Mouse (Mus musculus) WW6 (cell line): ENCODE measurements around the gene Zfand3.

ENCODE experiments used
- DNase-seq: peaks from one replicate; pipeline ENCODE4 v3.0.0-alpha.2; 2013; ENCODE audit warnings: low read depth, low spot score

Gene Zfand3

DNA sequence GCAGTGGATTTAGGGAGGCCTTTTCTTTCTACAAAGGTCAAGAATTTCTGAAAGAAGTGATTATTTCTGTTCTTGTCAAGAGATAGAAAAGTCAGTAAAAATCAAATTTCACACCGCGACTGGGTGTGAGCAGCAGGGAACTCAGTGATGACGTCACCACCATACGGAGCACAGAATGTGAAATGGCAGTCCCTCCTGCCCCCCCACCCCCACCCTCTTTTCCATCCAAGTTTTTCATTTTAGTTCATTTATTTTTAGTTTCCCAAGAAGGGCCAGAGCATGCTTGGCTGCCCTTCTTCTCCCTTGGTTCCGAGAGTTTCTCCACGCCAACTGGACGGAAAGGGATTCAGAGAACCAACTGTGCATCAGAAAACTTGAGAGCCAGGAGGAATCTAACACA, 6.8 kb upstream of the Zfand3 start:
- no peak for DNase-seq

DNA sequence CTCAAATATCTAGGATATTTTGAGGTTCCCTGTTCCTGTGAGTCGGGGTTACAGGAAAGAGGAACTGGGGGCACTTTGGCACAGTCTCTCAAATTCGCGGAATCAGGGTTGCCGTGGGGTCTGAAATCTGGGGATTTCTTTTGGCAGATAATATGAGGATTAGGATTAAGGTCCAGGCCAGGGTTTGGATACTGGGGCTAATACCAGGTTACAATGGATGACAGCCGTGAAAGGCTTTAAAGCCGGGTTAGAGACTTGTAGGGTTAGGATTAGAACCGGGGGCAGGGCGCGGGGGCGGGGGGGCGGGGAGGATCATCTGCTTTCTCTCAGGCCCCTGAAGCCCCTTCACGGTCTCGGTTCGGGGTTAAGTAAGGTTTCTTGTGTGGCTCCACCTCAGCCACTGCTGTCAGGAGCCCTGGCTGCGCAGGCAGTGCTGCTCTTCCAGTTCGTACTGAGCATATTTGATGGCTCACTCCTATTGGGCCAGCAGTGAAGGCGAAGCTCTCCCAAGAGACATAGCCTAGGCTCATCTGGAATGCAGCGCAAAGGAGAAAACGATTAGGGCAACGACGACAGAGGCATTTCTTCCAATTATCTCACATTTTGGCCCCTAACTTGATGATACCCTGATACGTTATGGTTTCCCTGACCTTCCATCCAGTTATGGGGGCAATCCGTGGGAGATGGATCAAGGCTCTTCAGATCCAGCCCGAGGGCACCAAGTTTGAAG, 5.8 kb upstream of the Zfand3 start:
- DNase-seq = no peak

DNA sequence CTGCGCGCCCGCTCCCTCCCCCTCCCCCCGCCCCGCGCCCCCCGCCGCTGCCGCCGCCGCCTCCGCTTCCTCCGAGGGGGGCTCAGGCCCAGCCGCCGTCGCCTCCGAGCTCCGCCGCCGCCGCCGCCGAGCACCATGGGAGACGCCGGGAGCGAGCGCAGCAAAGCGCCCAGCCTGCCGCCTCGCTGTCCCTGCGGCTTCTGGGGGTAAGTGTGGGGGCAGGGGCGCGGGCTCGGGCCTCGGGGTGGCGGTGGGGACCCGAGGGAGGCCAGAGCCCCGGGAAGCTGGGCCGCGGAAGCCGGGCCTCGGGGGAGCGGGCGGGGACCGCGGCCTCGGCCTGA, 540 bp downstream of the Zfand3 start:
- no peak for DNase-seq

DNA sequence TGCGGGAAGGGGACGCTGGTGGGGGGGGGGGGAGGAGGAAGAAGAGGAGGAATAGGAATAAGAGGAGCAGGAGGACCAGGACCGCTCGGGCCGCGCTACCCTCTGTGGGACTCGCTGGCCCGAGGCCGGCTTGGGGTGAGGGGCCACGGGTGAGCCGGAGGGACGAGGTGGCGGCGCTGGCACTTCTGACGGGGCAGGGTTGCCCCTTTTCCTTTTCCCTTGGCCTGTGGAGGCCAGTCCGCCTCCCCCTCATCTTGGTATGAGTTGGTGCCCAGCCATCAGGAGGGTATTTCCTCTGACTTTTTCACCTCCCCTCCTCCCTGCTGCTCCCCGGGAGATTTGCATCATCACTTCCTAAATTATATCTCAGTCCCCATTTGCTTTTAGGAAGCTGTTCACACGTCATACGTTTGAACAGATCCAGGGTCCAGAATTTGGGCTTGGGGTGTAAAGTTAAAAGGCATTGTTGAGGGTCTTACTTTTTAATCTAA, 963 bp downstream of the Zfand3 start:
- no peak for DNase-seq

DNA sequence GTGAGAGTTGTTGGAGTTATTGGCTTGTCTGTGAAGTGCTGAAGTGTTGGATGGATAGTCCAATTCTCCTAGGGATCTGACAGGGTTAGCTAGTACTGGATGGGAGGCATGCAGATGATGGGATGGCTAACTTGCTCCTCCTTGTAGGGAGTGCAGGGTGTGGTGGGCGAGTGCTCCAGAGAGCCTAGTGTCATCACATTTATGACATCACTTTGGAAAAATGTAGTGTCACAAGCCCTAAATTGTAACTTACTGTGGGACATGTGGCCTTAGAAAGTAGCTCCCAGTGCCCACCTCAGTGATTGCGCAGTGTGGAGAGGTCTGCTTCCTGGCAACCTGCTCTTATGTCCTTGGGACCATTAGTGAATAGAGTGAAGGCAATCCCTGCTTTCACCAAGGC, 2.3 kb downstream of the Zfand3 start:
- no peak for DNase-seq

DNA sequence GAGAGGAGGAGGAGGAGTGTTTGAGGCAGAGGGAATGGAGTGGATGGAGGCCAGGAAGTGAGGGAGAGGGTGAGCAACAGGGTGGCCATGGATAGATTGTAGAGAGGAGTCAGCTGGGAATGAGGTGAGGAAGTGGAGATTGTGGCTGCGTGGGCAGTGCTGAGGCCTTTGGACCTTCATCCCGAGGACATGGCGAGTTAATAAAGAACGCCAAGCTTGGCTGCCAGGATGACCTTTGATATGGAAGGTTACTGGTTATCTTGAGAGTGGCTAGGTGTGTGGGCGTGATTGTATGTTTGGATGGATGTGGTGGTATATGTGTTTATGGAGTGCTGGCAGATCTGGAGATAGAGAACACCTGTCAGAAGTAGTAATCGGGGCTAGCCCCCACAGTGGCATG, 3.4 kb downstream of the Zfand3 start:
- no peak for DNase-seq

DNA sequence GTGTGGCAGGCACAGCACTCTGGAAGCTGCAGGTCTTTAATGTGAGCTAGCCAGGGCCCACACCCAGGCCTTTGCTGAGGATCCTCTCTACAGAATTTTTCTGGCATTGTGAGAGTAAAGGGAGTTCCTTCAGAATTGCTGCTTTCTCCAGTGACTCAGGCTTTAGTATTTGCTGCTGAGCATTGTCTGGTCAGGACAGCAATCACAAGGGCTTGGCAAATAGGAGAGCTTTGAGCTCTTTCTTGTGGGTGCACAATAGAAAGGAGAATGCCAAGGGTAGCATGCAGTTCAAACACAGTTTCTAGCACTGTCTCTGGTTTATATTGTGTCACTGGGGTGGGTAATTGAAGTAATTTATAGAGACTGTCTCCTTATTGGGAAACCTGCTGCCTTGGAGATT, 3.9 kb downstream of the Zfand3 start:
- DNase-seq = no peak

DNA sequence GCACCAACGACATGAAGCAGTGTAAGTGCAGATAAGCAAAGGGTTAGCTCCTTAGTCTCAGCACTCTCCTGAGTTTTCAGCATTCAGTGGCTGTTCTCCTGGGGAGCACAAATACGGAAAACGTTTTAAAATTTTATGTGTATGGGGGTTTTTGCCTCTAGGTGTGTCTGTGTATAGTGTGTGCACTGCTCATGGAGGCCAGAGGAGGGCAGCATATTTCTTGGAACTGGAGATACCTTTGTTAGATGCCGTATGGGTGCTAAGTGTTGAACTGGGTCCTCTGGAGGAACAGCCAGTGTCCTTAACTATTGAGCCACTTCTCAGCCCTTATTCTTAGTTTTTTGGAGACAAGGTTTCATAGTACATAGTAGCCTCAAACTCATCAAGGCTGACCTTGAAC, 10.1 kb downstream of the Zfand3 start:
- no peak for DNase-seq

DNA sequence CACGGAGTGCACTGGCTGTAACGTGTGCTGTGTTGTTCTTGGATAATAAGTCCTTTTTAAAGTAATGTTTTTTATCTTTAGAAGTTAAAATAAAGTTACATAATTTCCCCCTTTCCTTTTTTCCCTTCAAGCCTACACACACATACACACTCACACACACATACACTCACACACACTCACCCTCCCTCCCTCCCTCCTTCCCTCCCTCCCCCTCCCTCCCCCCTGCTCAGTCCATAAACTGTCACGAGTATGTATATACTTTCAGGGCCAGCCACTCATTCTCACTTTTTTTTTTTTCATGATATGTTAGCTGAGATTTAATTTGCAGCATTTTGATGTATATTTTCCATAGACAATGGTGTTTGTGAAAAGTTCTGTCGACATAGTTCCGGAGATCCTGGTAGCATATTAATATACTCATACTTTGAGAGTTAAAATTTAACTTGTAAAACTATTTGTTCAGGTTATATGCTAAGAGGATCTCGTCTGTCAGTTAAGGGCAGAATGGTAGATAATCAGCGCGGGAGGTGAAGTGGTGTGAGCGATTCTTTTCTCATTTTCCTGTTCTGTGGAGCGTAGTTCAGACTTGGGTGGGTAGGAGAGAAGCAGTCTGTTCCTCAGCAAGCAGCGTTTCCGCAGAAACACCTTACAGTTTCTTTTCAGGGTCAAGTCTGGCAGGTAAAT, 14.5 kb downstream of the Zfand3 start:
- DNase-seq = no peak

DNA sequence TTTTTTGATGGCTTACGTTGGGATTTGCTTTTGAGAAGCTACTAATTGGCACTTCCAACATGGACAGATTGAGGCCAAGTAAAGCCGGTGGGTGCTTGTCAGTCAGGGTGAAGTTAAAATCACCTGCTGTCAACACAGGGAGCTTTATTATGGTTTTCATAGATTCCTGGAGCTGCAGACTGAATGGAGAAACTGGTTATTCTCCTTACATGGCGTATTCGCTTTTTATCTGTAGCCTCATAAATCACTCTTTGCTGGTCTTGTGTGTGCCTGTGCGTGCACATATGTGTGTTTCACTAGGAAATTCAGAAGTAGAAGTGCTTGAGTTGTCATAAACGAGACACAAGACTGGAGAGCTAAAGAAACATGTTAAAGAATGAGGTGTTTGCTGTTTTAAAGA, 15.4 kb downstream of the Zfand3 start:
- no peak for DNase-seq

DNA sequence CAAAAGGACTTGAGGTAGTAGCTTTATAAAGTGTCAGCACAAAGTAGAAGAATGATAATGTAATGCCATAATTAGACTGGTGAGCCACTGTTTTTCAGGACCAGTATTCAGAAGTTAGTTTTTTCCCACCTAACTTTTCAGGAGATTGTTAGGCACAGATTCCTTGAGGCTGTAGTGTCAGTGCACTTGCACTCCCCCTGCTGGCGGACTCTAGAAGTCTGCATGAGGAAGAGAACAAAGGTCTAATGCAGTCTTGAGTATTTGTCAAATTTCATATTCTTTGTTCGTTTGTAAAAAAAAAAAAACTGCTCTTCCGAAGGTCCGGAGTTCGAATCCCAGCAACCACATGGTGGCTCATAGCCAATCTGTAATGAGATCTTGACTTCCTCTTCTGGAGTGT, 20.1 kb downstream of the Zfand3 start:
- no peak for DNase-seq

DNA sequence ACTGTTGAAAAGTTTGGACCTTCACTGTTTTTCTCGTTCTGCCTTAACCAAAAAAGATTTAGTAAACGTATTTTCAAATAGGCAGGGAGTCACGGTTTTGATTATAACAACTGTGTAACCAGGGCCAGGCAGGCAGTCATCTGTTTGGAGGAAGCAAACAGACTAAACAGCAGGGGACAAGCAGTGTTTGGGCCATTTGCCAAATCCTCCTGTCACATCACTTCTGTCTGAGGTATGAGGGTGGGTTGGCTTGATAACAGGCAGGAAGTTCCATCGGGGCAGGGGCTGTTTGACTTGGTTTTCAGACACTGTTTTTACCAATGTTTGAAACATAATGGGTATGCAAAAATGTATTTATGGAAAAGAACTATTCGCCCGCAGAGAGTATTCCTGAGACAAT, 22.1 kb downstream of the Zfand3 start:
- DNase-seq = no peak

DNA sequence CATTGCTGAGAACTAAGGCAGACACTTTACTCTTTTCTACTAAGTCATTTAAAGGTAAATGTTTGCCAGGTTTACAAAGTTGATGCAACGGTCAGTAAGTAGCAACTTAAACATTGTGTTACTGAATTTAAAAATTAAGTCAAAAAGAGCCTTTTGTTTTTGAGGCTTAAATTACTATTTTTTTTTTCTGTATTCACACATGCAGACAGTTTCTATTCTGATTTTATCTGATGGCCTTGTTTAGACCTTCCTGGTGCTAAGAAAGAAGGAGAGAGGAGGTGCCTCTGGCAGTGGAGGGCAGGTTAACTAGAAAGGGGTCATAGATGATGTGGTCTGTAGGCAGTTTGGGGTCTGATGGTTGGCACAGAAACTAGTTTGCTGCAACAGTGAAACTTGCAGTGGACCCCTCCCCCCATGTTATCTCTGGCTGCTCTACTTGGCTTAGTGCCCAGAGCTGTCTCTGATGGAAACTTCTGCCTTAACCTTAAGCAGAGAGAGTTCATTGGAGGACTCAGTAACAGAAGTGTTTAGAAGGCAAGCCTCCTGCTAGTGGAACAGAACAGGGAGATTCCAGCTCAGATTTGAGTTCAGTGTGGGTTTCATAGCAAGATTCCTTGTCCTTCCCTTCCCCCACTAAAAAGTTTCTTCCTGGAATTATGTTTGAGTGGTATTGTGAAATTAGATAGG, 23.0 kb downstream of the Zfand3 start:
- DNase-seq = no peak

DNA sequence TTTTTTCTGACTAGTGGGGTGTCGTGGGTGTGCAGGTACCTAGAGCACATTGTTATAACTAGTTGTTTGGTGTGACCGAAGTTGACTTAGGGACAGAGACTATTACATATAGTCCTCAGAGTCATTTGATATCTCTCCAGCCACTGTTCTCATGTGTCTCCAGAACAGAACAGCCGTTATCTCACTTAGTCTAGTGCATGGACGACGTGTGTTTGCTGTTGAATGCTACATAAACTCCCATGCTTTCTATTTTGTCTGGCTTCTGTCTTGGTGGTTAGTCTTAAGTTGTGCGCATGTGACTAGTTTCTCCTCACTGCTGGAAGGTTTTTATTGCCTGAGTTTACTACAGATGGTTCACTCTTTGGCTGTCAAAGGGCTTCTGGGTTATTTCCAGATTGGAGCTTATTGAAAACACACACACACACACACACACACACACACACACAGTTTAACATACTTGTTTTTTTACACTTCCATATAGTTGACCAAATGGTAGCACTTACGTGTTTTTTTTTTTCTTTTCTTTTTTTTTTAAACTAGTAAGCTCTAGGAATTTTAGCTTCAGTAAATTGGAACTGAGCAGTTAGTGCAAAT, 25.2 kb downstream of the Zfand3 start:
- DNase-seq = no peak

DNA sequence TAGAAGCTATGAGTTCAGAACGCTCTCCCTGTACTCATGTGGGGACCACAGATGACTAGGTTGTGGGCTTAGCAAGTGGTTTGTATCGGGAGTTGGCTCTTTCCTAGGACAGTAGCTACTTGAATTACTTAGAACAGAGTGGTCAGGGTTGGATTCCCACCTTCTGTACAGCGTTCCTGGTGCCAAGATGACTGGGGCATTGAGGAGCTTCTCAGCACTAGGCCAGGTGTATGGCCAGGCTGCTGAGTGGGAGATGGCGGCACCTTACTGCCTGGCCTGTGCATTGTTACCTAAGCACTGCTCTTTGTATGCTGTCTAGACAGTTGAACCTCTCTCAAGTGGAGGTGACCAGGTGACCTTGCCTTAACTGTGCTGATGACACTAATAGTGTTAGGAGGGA, 28.3 kb downstream of the Zfand3 start:
- DNase-seq = no peak

DNA sequence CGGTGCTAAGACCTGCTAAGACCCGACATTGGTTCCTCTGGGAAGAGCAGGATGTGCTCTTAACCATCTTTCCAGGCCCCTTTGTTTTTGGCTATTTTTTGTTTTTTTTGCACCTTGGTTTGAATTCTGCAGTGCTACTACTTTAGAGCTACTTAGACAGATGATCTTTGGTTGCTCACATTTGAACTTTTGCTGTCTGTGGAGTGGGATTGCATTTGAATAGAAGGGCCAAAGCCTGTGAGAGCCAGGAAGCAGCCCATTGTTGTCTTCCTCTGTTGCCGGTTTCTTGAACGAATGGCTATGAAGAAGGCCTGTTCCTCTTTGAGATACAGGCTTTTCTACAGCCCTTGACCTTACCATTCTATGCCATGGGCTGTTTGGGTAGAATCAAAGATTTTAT, 29.5 kb downstream of the Zfand3 start:
- no peak for DNase-seq

DNA sequence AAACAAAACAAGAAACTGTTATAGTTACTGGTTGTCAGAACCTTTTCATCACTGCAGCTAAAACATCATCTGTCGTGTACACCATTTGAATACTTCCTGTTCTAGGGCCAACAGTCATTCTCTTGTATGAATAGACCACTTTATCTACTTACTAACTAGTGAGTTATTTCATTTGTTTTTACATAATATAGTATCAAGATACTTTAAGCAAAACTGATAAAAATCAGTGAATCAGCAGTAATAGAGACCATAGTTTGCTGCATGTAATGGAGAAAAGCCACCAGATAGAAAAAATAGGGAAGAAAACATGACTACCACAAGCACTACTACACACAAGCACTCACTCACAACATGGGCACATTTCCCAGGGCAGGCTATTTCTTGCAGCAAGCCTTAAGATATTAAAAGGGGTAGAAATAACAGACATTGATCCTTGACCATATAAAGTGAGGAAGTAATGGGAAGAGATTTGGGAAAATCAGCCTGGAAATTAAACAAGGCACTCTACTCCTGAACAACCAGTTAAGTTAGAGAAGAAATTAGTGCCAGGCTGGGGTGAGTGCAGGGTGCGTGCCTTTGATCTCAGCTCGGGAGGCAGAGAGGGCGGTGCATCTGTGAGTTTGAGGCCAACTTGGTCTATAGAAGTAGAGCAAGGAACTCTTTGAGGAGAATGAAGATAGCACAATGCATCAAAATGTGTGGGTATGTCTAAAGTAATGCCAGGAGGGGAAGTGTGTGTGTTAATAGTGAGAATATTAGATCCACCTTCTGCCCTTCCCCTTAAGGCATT, 30.9 kb downstream of the Zfand3 start:
- DNase-seq = no peak

DNA sequence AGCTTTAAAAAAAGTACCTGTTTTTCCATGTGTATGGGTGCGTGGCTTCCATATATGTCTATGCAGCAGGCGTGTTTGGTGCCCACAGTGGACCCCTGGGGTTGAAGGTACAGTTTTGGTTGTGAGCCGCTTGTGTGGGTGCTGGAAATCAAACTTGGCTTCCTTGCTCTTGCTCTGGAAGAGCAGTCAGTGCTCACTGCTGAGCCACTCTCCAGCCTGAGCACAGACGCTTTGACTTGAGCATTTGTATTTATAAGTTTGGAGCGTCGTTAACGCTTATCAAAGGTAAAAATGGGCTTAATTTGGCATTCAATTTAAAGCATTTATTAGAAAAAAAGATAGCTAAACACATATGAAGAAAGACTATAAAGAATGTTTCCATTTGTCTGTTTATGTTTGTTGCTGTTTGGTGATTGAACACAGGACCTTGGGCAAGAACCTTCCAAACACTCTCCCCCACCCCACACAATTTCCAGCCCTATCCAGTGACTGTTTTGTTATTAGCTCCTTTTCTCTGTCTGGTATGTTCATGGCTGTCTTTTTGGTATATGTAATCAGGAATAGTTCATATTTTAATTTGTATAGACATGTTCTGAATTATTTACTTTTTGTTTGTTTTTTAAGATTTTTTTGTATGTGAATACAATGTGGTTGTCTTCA, 38.8 kb downstream of the Zfand3 start:
- no peak for DNase-seq

DNA sequence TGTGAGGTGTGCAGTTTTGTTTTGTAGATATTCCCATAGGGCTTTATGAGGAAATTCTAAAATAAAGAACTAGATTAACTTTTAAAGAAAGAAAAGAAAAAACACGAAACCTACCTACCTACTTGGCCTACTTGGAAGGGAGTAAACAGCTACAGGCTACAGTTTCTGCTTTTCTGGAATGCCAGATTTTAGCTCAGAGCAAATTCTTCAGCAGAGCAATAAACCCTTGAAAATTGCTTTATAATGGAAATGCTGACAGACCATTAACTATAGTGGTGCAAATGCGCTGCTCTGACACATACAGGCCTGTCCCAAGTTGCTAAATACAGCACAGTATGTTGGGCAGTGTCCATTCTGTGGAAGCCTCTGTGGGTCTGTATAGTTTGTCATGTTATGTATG, 40.6 kb downstream of the Zfand3 start:
- DNase-seq = no peak

DNA sequence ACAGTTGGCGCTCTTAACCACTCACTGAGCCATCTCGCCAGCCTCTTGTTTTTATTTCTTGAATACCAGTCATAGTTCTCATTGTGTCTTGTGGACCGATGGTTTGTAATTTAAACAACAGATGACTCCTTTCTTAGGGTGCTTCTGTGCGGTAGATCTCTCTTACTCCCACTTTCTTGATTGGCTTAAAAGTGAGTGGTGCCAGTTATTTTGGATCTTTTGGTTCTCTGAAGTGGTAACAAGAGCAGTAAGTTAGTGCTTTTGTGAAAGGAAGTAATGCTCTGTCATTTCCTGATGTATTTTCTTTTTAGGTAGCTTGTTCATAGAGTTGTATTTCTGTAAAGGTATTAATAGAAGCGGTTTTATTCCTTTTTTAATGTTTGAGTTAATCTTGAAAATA, 42.1 kb downstream of the Zfand3 start:
- no peak for DNase-seq
